Mouse (Mus musculus) heart, adult 2 months (tissue): ENCODE data around the gene Cldn3. TPM values are rescaled to one million over a fixed set of nuclear protein-coding genes. Genes with fewer than 3 reads are reported as not detected.
"Not testable (repeated sequence)": the region's sequence is repeated elsewhere in the genome, so short reads cannot be mapped to it uniquely, and the experiment has no call there.

Source experiments
- DNase-seq, 2 experiments: peaks; one replicate each; pipeline ENCODE4 v3.0.0; 2021
- H3K27ac ChIP-seq: fragments of 200-600 bp; 2 replicates; pipeline ENCODE4 v1.8.1; 2022
- H3K27me3 ChIP-seq: fragments of 200-500 bp; 2 replicates; pipeline ENCODE4 v1.6.1; 2012; ENCODE audit warnings: mild to moderate bottlenecking, low read length, inconsistent platforms, mixed read lengths; ENCODE audit not compliant: control insufficient read depth, insufficient read depth
- H3K36me3 ChIP-seq: fragments of 200-500 bp; 2 replicates; pipeline ENCODE4 v1.6.1; 2012; ENCODE audit warnings: low read length, inconsistent platforms; ENCODE audit not compliant: control insufficient read depth, insufficient read depth
- H3K4me1 ChIP-seq: fragments of 200-500 bp; 2 replicates; pipeline ENCODE4 v1.6.1; 2011; ENCODE audit warnings: low read length; ENCODE audit not compliant: control insufficient read depth, insufficient read depth
- H3K4me3 ChIP-seq: fragments of 200-600 bp; 2 replicates; pipeline ENCODE4 v1.8.1; 2022
- H3K79me2 ChIP-seq: fragments of 200-500 bp; replicated peaks from 2 replicates; pipeline ENCODE4 v1.6.1; 2012; ENCODE audit warnings: mild to moderate bottlenecking, inconsistent platforms, low read length, moderate library complexity, mixed read lengths; ENCODE audit not compliant: control insufficient read depth, insufficient read depth
- H3K9ac ChIP-seq: fragments of 200-500 bp; 2 replicates; pipeline ENCODE4 v1.6.1; 2012; ENCODE audit warnings: low read depth, mild to moderate bottlenecking, control low read depth, inconsistent platforms, low read length, mixed read lengths
- CTCF ChIP-seq: fragments of 200-600 bp; IDR thresholded peaks from 2 replicates; pipeline ENCODE4 v1.8.1; 2022; ENCODE audit warnings: antibody characterized with exemption, mild to moderate bottlenecking, moderate library complexity
- EP300 ChIP-seq: fragments of 200-500 bp; IDR thresholded peaks from 2 replicates; pipeline ENCODE4 v1.6.1; 2011; ENCODE audit warnings: low read depth, low read length, control low read depth; ENCODE audit not compliant: insufficient read depth
- POLR2A ChIP-seq: fragments of 200-500 bp; IDR thresholded peaks from 2 replicates; pipeline ENCODE4 v1.6.1; 2011; ENCODE audit warnings: mild to moderate bottlenecking, low read depth, low read length, control low read depth; ENCODE audit not compliant: insufficient read depth
- WGBS: fragments of 180-500 bp; shearing (Covaris S2); methylation state at CpG from one replicate; pipeline ENCODE4 v1.1.7; 2018; 5-methylcytosine and 5-hydroxymethylcytosine counted together
- intact Hi-C: fragments of 180-260 bp; cut with DNase I; formaldehyde crosslinking; loops from one replicate; pipeline ENCODE4 v1.15.1; 2025
- long read RNA-seq: library from polyadenylated mRNA; stranded (forward); transcript quantifications from one replicate; pipeline ENCODE4 v2.0.0, GENCODE M21; 2021
- polyA plus RNA-seq: library from polyadenylated mRNA; depleted of rRNA; stranded (reverse); fragments of >200 nt; gene quantifications from 2 replicates; pipeline ENCODE4 v1.2.3, GENCODE M21; 2012; rRNA removed
- total RNA-seq, 2 experiments: library from RNA; stranded (reverse); gene quantifications; 2 replicates each; pipeline ENCODE4 v1.2.3; 2021

Gene Cldn3
- total RNA-seq (under 1 TPM in 1 of 2 experiments, not detected in 1; 0.26 TPM), polyA plus RNA-seq (0.12 and 6.8 TPM in 2 replicates)
- long read RNA-seq: 0 reads

- Histone ChIP-seq H3K9ac (no peak within 1 kb of the TSS; the same call in 1 of the 2 replicates), H3K79me2 (no peaks in the 10 kb centered on the region), H3K27ac (no peak within 1 kb of the TSS), H3K4me3 (0 out of 2 replicates have a peak within 1 kb of the TSS, but pooled peaks have one; percentile 6), H3K27me3 (peaks cover 15% of the 10 kb centered on the region), H3K36me3 (no peaks in the 10 kb centered on the region), H3K4me1 (no peaks in the 10 kb centered on the region)
- DNase-seq: peak; percentile 45 to 49
- intact Hi-C loops: no loop called here
- WGBS: 2% methylated on average over 25 of the region's 25 CpGs
- TF ChIP-seq EP300 (no peak), CTCF (no peak), POLR2A (no peak)
Observed at GRCm38 (mm10) chr5:134985633-134986297, at the start of gene Cldn3. Cldn3 (plus strand) TSS chr5:134986214.

GRCm38 (mm10) chr5:134936626-134937185 is 49.3 kb upstream of the Cldn3 start:
- intact Hi-C loops: no loop called here
- no peak for DNase-seq
- no peaks in the 10 kb centered on the region for H3K4me1 ChIP-seq
- TF ChIP-seq POLR2A (no peak), CTCF (no peak), EP300 (no peak)
- H3K36me3 ChIP-seq: no peaks in the 10 kb centered on the region
- H3K27ac ChIP-seq: no peak overlapping the region
- no peaks in the 10 kb centered on the region for H3K79me2 ChIP-seq
- H3K4me3 ChIP-seq: no peak overlapping the region
- H3K27me3 ChIP-seq: no peaks in the 10 kb centered on the region
- WGBS: 74% methylated on average over 6 of the region's 6 CpGs
- no peak overlapping the region for H3K9ac ChIP-seq

GRCm38 (mm10) chr5:134939069-134939468 is 46.9 kb upstream of the Cldn3 start:
- no peak for DNase-seq
- no peaks in the 10 kb centered on the region for H3K27me3 ChIP-seq
- no peaks in the 10 kb centered on the region for H3K36me3 ChIP-seq
- no peak for TF ChIP-seq POLR2A
- TF ChIP-seq CTCF: no peak
- no peak for TF ChIP-seq EP300
- H3K4me1 ChIP-seq: no peaks in the 10 kb centered on the region
- no peak overlapping the region for H3K4me3 ChIP-seq
- no peak overlapping the region for H3K9ac ChIP-seq
- no peak overlapping the region for H3K27ac ChIP-seq
- H3K79me2 ChIP-seq: no peaks in the 10 kb centered on the region
- 80% methylated on average over 3 of the region's 3 CpGs for WGBS
- intact Hi-C loops: no loop called here

GRCm38 (mm10) chr5:134939554-134939953 is 46.5 kb upstream of the Cldn3 start:
- H3K27me3 ChIP-seq, intact Hi-C loops, H3K36me3 ChIP-seq, H3K9ac ChIP-seq, H3K79me2 ChIP-seq, H3K4me3 ChIP-seq, H3K27ac ChIP-seq, DNase-seq, H3K4me1 ChIP-seq: not testable (repeated sequence)
- WGBS: 90% methylated on average over 4 of the region's 7 CpGs

- intact Hi-C loops: no loop called here
- no peak overlapping the region for H3K4me3 ChIP-seq
- no peaks in the 10 kb centered on the region for H3K4me1 ChIP-seq
- TF ChIP-seq POLR2A: no peak
- TF ChIP-seq EP300: no peak
- TF ChIP-seq CTCF: no peak
- no peak overlapping the region for H3K9ac ChIP-seq
- no peaks in the 10 kb centered on the region for H3K36me3 ChIP-seq
- H3K27me3 ChIP-seq: no peaks in the 10 kb centered on the region
- no peak overlapping the region for H3K27ac ChIP-seq
- DNase-seq: no peak
- 88% methylated on average over 14 of the region's 14 CpGs for WGBS
- no peaks in the 10 kb centered on the region for H3K79me2 ChIP-seq
Observed at GRCm38 (mm10) chr5:134941472-134942209, 44.4 kb upstream of the Cldn3 start.

- Histone ChIP-seq H3K4me1 (no peaks in the 10 kb centered on the region), H3K36me3 (no peaks in the 10 kb centered on the region), H3K27me3 (no peaks in the 10 kb centered on the region), H3K4me3 (no peak overlapping the region), H3K79me2 (no peaks in the 10 kb centered on the region), H3K27ac (no peak overlapping the region), H3K9ac (no peak overlapping the region)
- 15% methylated on average over 2 of the region's 2 CpGs for WGBS
- TF ChIP-seq CTCF (no peak), POLR2A (no peak), EP300 (no peak)
- DNase-seq: no peak
- intact Hi-C loops: no loop called here
Observed at GRCm38 (mm10) chr5:134942740-134943139, 43.3 kb upstream of the Cldn3 start.
